ENCODE assay signal across 15 mouse cellular contexts in genomic region chr11:43929706-43930105, GRCm38 (mm10). TPM values are rescaled to one million over a fixed set of nuclear protein-coding genes. Genes with fewer than 3 reads are reported as not detected.
"Had no signal": no experiment of that assay in that cellular context is flagged by ENCODE, and none has a peak within 500 bp of the region (broad histone marks: within the 10 kb centered on the region; RNA-seq: fewer than 3 reads in every experiment).

No protein-coding gene starts in this region.

- DNase-seq: layer of hippocampus, adult 9-11 months; liver; lung, adult 2 months; right cerebral cortex, adult 18-20 months; right cerebral cortex, postnatal 25 days; thymus, adult 18-20 months; thymus, postnatal 14 days had no signal

- H3K27me3 ChIP-seq: limb, embryonic 12.5 days; midbrain, embryonic 12.5 days; neural tube, embryonic 15.5 days had no signal

- H3K27ac ChIP-seq: limb, embryonic 12.5 days; liver, embryonic 14.5 days; midbrain, embryonic 12.5 days; neural tube, embryonic 15.5 days had no signal

- H3K36me3 ChIP-seq: limb, embryonic 12.5 days; midbrain, embryonic 12.5 days; neural tube, embryonic 15.5 days had no signal

- H3K4me3 ChIP-seq: limb, embryonic 12.5 days; midbrain, embryonic 12.5 days; myocyte; neural tube, embryonic 15.5 days had no signal

- H3K4me2 ChIP-seq: limb, embryonic 12.5 days; midbrain, embryonic 12.5 days; neural tube, embryonic 15.5 days had no signal

- H3K9ac ChIP-seq: limb, embryonic 12.5 days; liver, embryonic 14.5 days; midbrain, embryonic 12.5 days; neural tube, embryonic 15.5 days had no signal

- ATAC-seq: hindbrain, embryonic 16.5 days; inflammation-experienced regulatory T-cells, adult 6 months had no signal

- H3K4me1 ChIP-seq: limb, embryonic 12.5 days had no signal

- H3K9me3 ChIP-seq: limb, embryonic 12.5 days; midbrain, embryonic 12.5 days; neural tube, embryonic 15.5 days had no signal

RNA-seq across cellular contexts. Expression of gene Adra1b, which starts 28.7 kb away (rescaled TPM):
- total RNA-seq: megakaryocyte, adult 5-6 weeks had no signal
- polyA plus RNA-seq: inflammation-experienced regulatory T-cells, adult 6 months had no signal
